Mouse (Mus musculus) hindbrain, postnatal 0 days (tissue): ENCODE results near the gene Chka. TPM values are rescaled to one million over a fixed set of nuclear protein-coding genes. Genes with fewer than 3 reads are reported as not detected.

Experiments
- ATAC-seq: fragments of 200-750 bp; cut with Nextera tagmentation; 2 replicates; pipeline ENCODE4 v1.8.0; 2017; ENCODE audit warnings: mild to moderate bottlenecking, moderate TSS enrichment, moderate library complexity
- DNase-seq: peaks from one replicate; pipeline ENCODE4 v3.0.0-alpha.2; 2015; ENCODE audit warnings: low spot score
- H3K27ac ChIP-seq: fragments of 300-500 bp; sonication (generic); 2 replicates; pipeline ENCODE4 v1.5.1; 2014; ENCODE audit warnings: mild to moderate bottlenecking
- H3K27me3 ChIP-seq: fragments of 300-500 bp; sonication (generic); 2 replicates; pipeline ENCODE4 v1.6.1; 2014; ENCODE audit warnings: low read length, mixed read lengths; ENCODE audit not compliant: insufficient read depth
- H3K36me3 ChIP-seq: fragments of 300-500 bp; sonication (generic); 2 replicates; pipeline ENCODE4 v1.6.1; 2014; ENCODE audit warnings: low read length, mixed read lengths; ENCODE audit not compliant: insufficient read depth
- H3K4me1 ChIP-seq: fragments of 300-500 bp; sonication (generic); 2 replicates; pipeline ENCODE4 v1.6.1; 2014; ENCODE audit warnings: antibody characterized with exemption, low read length, mixed read lengths; ENCODE audit not compliant: insufficient read depth
- H3K4me2 ChIP-seq: fragments of 300-500 bp; sonication (generic); 2 replicates; pipeline ENCODE4 v1.6.1; 2014; ENCODE audit warnings: low read depth, mild to moderate bottlenecking, low read length, moderate library complexity, mixed read lengths
- H3K4me3 ChIP-seq: fragments of 300-500 bp; sonication (generic); 2 replicates; pipeline ENCODE4 v1.5.1; 2014; ENCODE audit warnings: low read length
- H3K9ac ChIP-seq: fragments of 300-500 bp; sonication (generic); replicated peaks from 2 replicates; pipeline ENCODE4 v1.6.1; 2014; ENCODE audit warnings: mild to moderate bottlenecking, low read length, moderate library complexity, mixed read lengths
- H3K9me3 ChIP-seq: fragments of 300-500 bp; sonication (generic); 2 replicates; pipeline ENCODE4 v1.6.1; 2016; ENCODE audit warnings: low read length, mixed read lengths
- CTCF ChIP-seq: IDR thresholded peaks from 2 replicates; pipeline ENCODE4 v1.5.1; 2016; ENCODE audit warnings: antibody characterized with exemption, control low read depth, low read depth
- WGBS: fragments of 180-500 bp; shearing (Covaris S2); extraction: QIAGEN DNeasy Blood & Tissue Kit; methylation state at CpG from one replicate; pipeline ENCODE4 v1.1.7; 2014; 5-methylcytosine and 5-hydroxymethylcytosine counted together
- polyA plus RNA-seq: library from polyadenylated mRNA; unstranded; fragments of >200 nt; fragmentation: Nextera tagmentation; extraction: Ambion mirVana; gene quantifications from 2 replicates; pipeline ENCODE4 v1.2.1, GENCODE M21; 2015
- total RNA-seq: library from RNA; depleted of rRNA; stranded (reverse); fragments of >200 nt; gene quantifications from 2 replicates; pipeline ENCODE4 v1.2.3, GENCODE M21; 2014

Chka gene
- total and polyA plus RNA-seq, 2 experiments from 2014 or later, result 53.9 to 68.9 TPM

- TF ChIP-seq CTCF, result no peak
- H3K4me1 ChIP-seq, result 0 out of 2 replicates have a peak, but pooled peaks cover 9% of the 10 kb centered on the region
- no peak overlapping the region for H3K4me3 ChIP-seq
- no peak for ATAC-seq
- WGBS, result 58% methylated on average over 6 of the region's 6 CpGs
- H3K9ac ChIP-seq, result no peak overlapping the region
- H3K27me3 ChIP-seq, result no peaks in the 10 kb centered on the region
- no peaks in the 10 kb centered on the region for H3K36me3 ChIP-seq
- no peak overlapping the region for H3K27ac ChIP-seq
- DNase-seq, result no peak
- H3K4me2 ChIP-seq, result no peak overlapping the region
- no peaks in the 10 kb centered on the region for H3K9me3 ChIP-seq
Measured at GRCm38 (mm10) chr19:3926685-3927084, 75.1 kb downstream of the Chka start.

GRCm38 (mm10) chr19:3927989-3928388 is 76.4 kb downstream of the Chka start:
- WGBS, result 88% methylated on average over 4 of the region's 4 CpGs
- H3K36me3 ChIP-seq, result no peaks in the 10 kb centered on the region
- H3K4me2 ChIP-seq, result no peak overlapping the region
- DNase-seq, result no peak
- no peaks in the 10 kb centered on the region for H3K27me3 ChIP-seq
- ATAC-seq, result no peak
- no peak for TF ChIP-seq CTCF
- no peak overlapping the region for H3K9ac ChIP-seq
- H3K27ac ChIP-seq, result no peak overlapping the region
- H3K4me3 ChIP-seq, result no peak overlapping the region
- H3K9me3 ChIP-seq, result no peaks in the 10 kb centered on the region
- H3K4me1 ChIP-seq, result 0 out of 2 replicates have a peak, but pooled peaks cover 9% of the 10 kb centered on the region

- DNase-seq (no peak), ATAC-seq (no peak)
- 50% methylated on average over 4 of the region's 4 CpGs for WGBS
- Histone ChIP-seq H3K4me3 (no peak overlapping the region), H3K27me3 (no peaks in the 10 kb centered on the region), H3K4me1 (0 out of 2 replicates have a peak, but pooled peaks cover 9% of the 10 kb centered on the region), H3K27ac (peak overlapping the region; percentile 73; the same call in 1 of the 2 replicates), H3K9me3 (no peaks in the 10 kb centered on the region), H3K4me2 (no peak overlapping the region), H3K9ac (no peak overlapping the region), H3K36me3 (no peaks in the 10 kb centered on the region)
- TF ChIP-seq CTCF, result no peak
Measured at GRCm38 (mm10) chr19:3928779-3929178, 77.2 kb downstream of the Chka start.

- H3K4me2 ChIP-seq, result peak within 1 kb of the TSS; percentile 29
- ATAC-seq (peak; percentile 89), DNase-seq (peak; percentile 82)
- peak within 1 kb of the TSS; percentile 73 for H3K27ac ChIP-seq
- 0 out of 2 replicates have a peak, but pooled peaks cover 9% of the 10 kb centered on the region for H3K4me1 ChIP-seq
- peak within 1 kb of the TSS; percentile 25; the same call in 1 of the 2 replicates for H3K9ac ChIP-seq
- no peak for TF ChIP-seq CTCF
- no peak within 1 kb of the TSS for H3K4me3 ChIP-seq
- 27% methylated on average over 12 of the region's 12 CpGs for WGBS
- no peaks in the 10 kb centered on the region for H3K27me3 ChIP-seq
- no peaks in the 10 kb centered on the region for H3K9me3 ChIP-seq
- H3K36me3 ChIP-seq, result no peaks in the 10 kb centered on the region
Measured at GRCm38 (mm10) chr19:3929211-3929941, 77.8 kb downstream of the Chka start, which contains the start of gene Aldh3b1. TSS of gene Aldh3b1 (minus strand) at chr19:3929808.

- Histone ChIP-seq H3K36me3 (no peaks in the 10 kb centered on the region), H3K4me2 (no peak overlapping the region), H3K4me3 (no peak overlapping the region), H3K27ac (peak overlapping the region; percentile 73), H3K9me3 (no peaks in the 10 kb centered on the region), H3K27me3 (no peaks in the 10 kb centered on the region), H3K4me1 (0 out of 2 replicates have a peak, but pooled peaks cover 12% of the 10 kb centered on the region), H3K9ac (peak overlapping the region; percentile 25; the same call in 1 of the 2 replicates)
- TF ChIP-seq CTCF, result no peak
- WGBS, result 61% methylated on average over 21 of the region's 21 CpGs
- no peak for ATAC-seq
- DNase-seq, result peak; percentile 31
Measured at GRCm38 (mm10) chr19:3930262-3931057, 78.9 kb downstream of the Chka start.

GRCm38 (mm10) chr19:3931716-3932115 is 80.1 kb downstream of the Chka start:
- Histone ChIP-seq H3K36me3 (no peaks in the 10 kb centered on the region), H3K27me3 (no peaks in the 10 kb centered on the region), H3K4me1 (0 out of 2 replicates have a peak, but pooled peaks cover 18% of the 10 kb centered on the region), H3K4me2 (no peak overlapping the region), H3K9me3 (no peaks in the 10 kb centered on the region), H3K27ac (no peak overlapping the region), H3K4me3 (no peak overlapping the region), H3K9ac (no peak overlapping the region)
- 90% methylated on average over 9 of the region's 9 CpGs for WGBS
- ATAC-seq, result no peak
- DNase-seq, result no peak
- no peak for TF ChIP-seq CTCF
